Mouse (Mus musculus) E14TG2a.4 (cell line): ENCODE data around the gene Timm44.
A peak's percentile ranks its signal among the peaks of the same experiment; 100 is the strongest.

Experiments used
- H3K27me3 ChIP-seq: 2 replicates; pipeline ENCODE4 v1.6.1; 2014; ENCODE audit warnings: low read length, control low read depth; ENCODE audit not compliant: insufficient read depth
- H3K36me3 ChIP-seq: 2 replicates; pipeline ENCODE4 v1.6.1; 2014; ENCODE audit warnings: low read length, control low read depth; ENCODE audit not compliant: insufficient read depth
- H3K4me1 ChIP-seq: replicated peaks from 2 replicates; pipeline ENCODE4 v1.6.1; 2014; ENCODE audit warnings: low read depth, low read length, control low read depth
- H3K4me3 ChIP-seq: replicated peaks from 2 replicates; pipeline ENCODE4 v1.5.1; 2014; ENCODE audit warnings: mild to moderate bottlenecking, low read length
- H3K9me3 ChIP-seq: 2 replicates; pipeline ENCODE4 v1.6.1; 2014; ENCODE audit warnings: low read length, control low read depth
- CTCF ChIP-seq: conservative IDR thresholded peaks from 2 replicates; pipeline ENCODE4 v1.5.1; 2014; ENCODE audit warnings: low read length
- NANOG ChIP-seq: IDR thresholded peaks from 2 replicates; pipeline ENCODE4 v1.6.1; 2014; ENCODE audit warnings: borderline replicate concordance, low read length, mixed read lengths
- POU5F1 ChIP-seq: IDR thresholded peaks from 2 replicates; pipeline ENCODE4 v1.6.1; 2014; ENCODE audit warnings: low read length, borderline replicate concordance

Gene Timm44

GRCm38 (mm10) chr8:4237814-4238433 lies 37.8 kb downstream of the Timm44 start:
- H3K4me3 ChIP-seq, result peak overlapping the region; percentile 88
- peaks cover 35% of the 10 kb centered on the region for H3K36me3 ChIP-seq
- H3K27me3 ChIP-seq, result peaks cover 26% of the 10 kb centered on the region
- H3K9me3 ChIP-seq, result no peaks in the 10 kb centered on the region
- peaks cover 43% of the 10 kb centered on the region for H3K4me1 ChIP-seq
- TF ChIP-seq NANOG (no peak), CTCF (no peak), POU5F1 (no peak)

GRCm38 (mm10) chr8:4230612-4231351 lies 44.9 kb downstream of the Timm44 start:
- no peak for TF ChIP-seq CTCF
- no peak for TF ChIP-seq NANOG
- TF ChIP-seq POU5F1, result no peak
- peaks cover 32% of the 10 kb centered on the region for H3K4me1 ChIP-seq
- no peaks in the 10 kb centered on the region for H3K9me3 ChIP-seq
- no peaks in the 10 kb centered on the region for H3K36me3 ChIP-seq
- peaks cover 78% of the 10 kb centered on the region for H3K27me3 ChIP-seq
- H3K4me3 ChIP-seq, result no peak overlapping the region

GRCm38 (mm10) chr8:4229784-4230183 lies 45.9 kb downstream of the Timm44 start:
- Histone ChIP-seq H3K9me3 (no peaks in the 10 kb centered on the region), H3K4me1 (peaks cover 33% of the 10 kb centered on the region)
- no peak for TF ChIP-seq POU5F1
- TF ChIP-seq NANOG, result no peak

GRCm38 (mm10) chr8:4227919-4228318 lies 47.8 kb downstream of the Timm44 start:
- peaks cover 78% of the 10 kb centered on the region for H3K27me3 ChIP-seq
- peaks cover 33% of the 10 kb centered on the region for H3K4me1 ChIP-seq
- no peaks in the 10 kb centered on the region for H3K9me3 ChIP-seq
- no peak overlapping the region for H3K4me3 ChIP-seq
- no peak for TF ChIP-seq NANOG
- no peak for TF ChIP-seq POU5F1
- no peak for TF ChIP-seq CTCF
- no peaks in the 10 kb centered on the region for H3K36me3 ChIP-seq

More at GRCm38 (mm10) chr8:4229784-4230183, 45.9 kb downstream of the Timm44 start:
- peaks cover 73% of the 10 kb centered on the region for H3K27me3 ChIP-seq
- no peak overlapping the region for H3K4me3 ChIP-seq
- no peaks in the 10 kb centered on the region for H3K36me3 ChIP-seq

GRCm38 (mm10) chr8:4226739-4227347 lies 48.9 kb downstream of the Timm44 start, which contains the start of gene Lrrc8e:
Gene Lrrc8e, plus strand, starts transcription at chr8:4226827.
- H3K27me3 ChIP-seq, result peaks cover 85% of the 10 kb centered on the region
- peaks cover 30% of the 10 kb centered on the region for H3K4me1 ChIP-seq
- H3K4me3 ChIP-seq, result peak within 1 kb of the TSS; percentile 63
- H3K9me3 ChIP-seq, result no peaks in the 10 kb centered on the region
- TF ChIP-seq POU5F1, result no peak
- no peak for TF ChIP-seq CTCF
- no peak for TF ChIP-seq NANOG
- no peaks in the 10 kb centered on the region for H3K36me3 ChIP-seq

GRCm38 (mm10) chr8:4226323-4226722 lies 49.4 kb downstream of the Timm44 start:
- peak overlapping the region; percentile 63 for H3K4me3 ChIP-seq
- H3K4me1 ChIP-seq, result peaks cover 25% of the 10 kb centered on the region
- no peaks in the 10 kb centered on the region for H3K36me3 ChIP-seq
- TF ChIP-seq NANOG (no peak), POU5F1 (no peak), CTCF (no peak)
- H3K27me3 ChIP-seq, result peaks cover 84% of the 10 kb centered on the region
- no peaks in the 10 kb centered on the region for H3K9me3 ChIP-seq

- Histone ChIP-seq H3K9me3 (no peaks in the 10 kb centered on the region), H3K27me3 (peaks cover 65% of the 10 kb centered on the region), H3K36me3 (no peaks in the 10 kb centered on the region), H3K4me3 (no peak overlapping the region), H3K4me1 (peaks cover 14% of the 10 kb centered on the region)
- TF ChIP-seq POU5F1 (no peak), NANOG (no peak), CTCF (no peak)
Observed at GRCm38 (mm10) chr8:4222059-4222458, 53.7 kb downstream of the Timm44 start.

GRCm38 (mm10) chr8:4219617-4220016 lies 56.1 kb downstream of the Timm44 start:
- no peaks in the 10 kb centered on the region for H3K36me3 ChIP-seq
- no peaks in the 10 kb centered on the region for H3K9me3 ChIP-seq
- TF ChIP-seq NANOG (no peak), POU5F1 (no peak), CTCF (no peak)
- peaks cover 22% of the 10 kb centered on the region for H3K4me1 ChIP-seq
- peaks cover 69% of the 10 kb centered on the region for H3K27me3 ChIP-seq
- H3K4me3 ChIP-seq, result no peak overlapping the region
